Mouse (Mus musculus): Measurements from ENCODE around the gene Fam71f1.

Gene Fam71f1

DNA sequence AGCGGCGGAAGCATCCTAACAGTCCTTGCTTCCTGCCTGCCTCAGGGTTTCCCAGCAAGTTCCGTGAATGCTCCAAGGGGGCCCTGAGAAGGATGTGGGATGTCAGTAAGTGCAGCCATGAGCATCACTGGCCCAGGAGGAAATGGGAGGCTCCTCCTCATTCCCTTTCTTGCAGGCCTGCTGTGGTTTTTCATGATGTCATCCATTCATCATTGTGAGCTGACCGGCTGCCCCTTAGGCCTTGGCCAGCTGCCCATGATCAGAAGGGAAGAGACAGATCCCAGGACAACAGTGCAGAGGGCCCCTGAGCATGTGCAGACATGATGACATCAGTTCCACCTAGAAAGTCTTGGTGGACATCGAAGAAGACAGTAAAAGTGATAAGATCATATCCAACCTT is at the start of gene Fam71f1:
Gene Fam71f1 (plus strand): TSS at position 262 of the 400 bp plus-strand sequence.
- DNase-seq (ENCODE audit: low read depth, low spot score) = no peak

DNA sequence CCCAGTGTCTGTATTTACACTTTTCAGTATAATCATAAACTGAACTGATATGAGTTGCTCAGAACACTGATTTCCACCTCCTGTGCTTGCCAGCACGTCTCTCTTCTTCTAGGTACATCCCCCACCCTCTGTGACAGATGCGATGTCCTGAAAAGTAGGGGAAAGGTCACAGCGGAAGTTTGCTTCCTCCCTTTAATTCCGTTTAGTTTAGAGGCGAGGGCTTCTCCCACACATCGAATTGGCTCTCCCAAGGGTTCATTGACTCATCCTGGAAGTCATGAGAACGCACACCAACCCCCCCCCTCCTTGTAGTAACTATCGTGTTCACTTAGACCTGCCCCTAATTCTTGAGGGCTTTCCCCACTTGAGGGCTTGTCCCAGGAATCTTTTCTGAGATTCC is 48.0 kb upstream of the Fam71f1 start:
- peak; percentile 78 for DNase-seq (ENCODE audit: low read depth, low spot score)

DNA sequence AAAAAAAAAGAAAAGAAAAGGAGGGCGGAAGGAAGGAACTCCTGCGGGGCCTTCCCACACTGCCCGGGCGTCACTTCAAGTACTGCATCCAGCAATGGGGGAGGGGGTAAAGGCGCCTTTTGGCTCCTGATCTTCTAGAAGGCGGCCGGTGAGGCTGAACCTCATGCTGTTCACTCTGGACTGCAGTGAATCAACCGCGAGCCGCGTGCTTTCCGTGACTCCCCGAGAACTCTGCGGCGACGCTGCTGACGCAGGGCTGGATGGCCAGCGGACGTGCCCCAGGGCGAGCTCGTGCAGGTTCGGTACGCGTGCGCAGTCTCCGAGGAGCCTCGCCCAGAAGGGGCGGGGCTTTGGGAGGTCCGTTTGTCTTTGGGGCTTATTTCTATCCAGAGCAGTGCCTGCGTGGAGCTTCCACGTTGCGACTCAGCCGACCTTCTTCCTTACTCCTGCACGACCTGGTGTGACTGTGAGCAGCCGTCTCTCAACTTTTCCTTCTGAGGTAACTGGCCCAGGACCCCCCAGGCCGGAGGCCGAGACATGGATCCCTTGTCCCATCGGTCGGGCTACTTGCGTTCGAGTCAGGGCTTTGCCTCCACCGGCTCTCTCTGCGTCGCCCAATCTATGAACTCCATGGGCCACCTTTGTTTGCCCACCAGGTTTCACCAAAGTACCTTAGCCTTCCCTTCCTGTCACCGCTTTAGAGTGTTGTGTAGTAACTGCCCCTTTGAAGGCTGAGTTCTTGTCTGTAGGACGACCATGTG is 46.4 kb upstream of the Fam71f1 start, which contains the start of gene Hilpda:
Gene Hilpda (plus strand): TSS at position 177 of the 761 bp plus-strand sequence.
- DNase-seq (ENCODE audit: low read depth, low spot score) = peak; percentile 97

DNA sequence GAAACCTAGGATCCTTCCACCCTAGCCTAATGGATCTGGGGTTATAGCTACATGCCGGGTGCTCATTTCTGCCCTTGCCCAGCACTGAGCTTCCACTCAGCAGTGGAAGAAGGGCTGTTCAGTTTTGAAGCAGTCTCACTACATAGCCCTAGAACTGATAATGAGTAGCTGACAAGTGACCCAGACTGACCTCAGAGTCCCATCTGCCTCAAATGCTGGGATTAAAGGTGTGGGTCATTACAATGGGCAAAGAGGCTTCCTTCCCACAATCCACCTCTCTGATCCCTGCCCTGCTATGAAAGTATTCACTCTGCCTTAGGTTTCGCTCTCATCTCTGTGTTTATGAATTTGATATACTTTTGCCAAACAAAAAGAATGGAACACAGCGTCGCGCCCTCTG is 42.2 kb upstream of the Fam71f1 start:
- no peak for DNase-seq (ENCODE audit: low read depth, low spot score)

DNA sequence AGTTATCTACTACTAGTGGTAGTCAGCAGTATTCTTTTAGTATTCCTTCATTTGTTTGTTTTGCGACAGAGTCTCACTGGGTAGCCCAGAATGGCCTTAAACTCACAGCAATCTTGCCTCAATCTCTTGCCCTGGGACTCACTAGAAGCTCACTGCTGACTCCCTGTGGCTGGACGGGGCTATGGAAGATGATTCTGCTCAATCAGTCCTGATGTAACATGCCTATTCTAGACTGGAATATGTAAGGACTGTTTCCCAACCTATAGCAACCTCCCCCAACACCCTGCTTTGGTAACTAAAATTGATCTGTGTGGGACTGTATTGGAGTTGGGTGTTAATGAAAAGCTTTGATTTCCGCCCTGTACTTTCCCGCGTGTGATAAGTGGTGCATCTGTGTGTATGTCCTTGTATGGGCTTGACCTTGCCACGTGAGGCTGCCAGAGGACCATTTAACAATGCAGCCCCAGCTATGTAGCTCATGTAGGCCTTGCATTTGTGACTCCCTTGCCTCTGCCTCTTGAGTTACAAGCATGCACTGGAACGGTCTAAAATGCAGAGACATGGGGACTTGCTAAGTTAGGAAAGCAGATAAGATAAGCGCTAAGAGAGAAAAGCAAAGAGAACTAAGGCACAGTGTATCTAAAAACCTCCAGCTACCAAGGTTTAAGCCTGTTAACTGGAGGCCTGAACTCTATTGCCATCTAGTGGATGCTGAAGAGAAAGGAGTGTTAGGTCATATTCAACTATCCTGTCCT is 40.2 kb upstream of the Fam71f1 start:
- DNase-seq (ENCODE audit: low read depth, low spot score) = peak; percentile 80

DNA sequence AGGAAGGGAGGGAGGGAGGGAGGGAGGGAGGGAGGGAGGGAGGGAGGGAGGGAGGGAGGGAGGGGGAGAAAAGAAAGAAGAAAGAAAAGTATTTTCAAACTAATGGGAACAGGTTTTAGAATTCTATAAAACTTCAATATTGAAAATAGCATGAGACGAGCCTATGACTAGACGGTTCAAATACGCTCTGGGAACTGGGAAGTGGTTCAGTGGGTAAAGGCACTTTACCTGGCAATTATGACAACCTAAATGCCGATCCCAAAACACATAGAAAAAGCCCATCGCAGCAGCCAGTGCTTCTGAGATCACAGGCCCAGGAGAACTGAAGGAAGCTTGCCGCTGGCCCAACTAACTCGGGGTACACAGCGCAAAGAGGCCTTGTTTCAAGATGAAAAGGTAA is 39.6 kb upstream of the Fam71f1 start, which contains the start of gene Fam71f2:
Gene Fam71f2 (plus strand): TSS at position 301 of the 400 bp plus-strand sequence.
- DNase-seq (ENCODE audit: low read depth, low spot score) = no peak

DNA sequence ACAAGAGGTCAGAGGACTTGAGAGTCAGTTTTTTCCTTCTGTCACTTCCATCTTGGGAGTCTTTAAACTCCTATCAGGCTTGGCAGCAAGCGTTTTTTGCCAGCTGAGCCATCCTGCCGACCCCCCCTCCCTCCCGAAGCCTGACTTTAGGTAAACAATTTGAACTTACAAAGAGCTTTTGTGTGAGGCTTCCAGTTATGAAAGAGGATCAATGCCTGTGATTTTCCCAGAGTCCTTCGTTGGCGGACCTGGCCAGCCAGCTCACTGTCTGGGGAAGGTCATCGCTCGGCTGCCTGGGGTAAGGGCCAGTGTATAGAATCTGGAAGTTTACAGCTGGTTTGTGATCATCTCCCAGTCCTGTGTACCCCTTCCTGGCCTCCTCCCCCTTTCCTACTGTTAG is 38.3 kb upstream of the Fam71f1 start:
- DNase-seq (ENCODE audit: low read depth, low spot score) = no peak

DNA sequence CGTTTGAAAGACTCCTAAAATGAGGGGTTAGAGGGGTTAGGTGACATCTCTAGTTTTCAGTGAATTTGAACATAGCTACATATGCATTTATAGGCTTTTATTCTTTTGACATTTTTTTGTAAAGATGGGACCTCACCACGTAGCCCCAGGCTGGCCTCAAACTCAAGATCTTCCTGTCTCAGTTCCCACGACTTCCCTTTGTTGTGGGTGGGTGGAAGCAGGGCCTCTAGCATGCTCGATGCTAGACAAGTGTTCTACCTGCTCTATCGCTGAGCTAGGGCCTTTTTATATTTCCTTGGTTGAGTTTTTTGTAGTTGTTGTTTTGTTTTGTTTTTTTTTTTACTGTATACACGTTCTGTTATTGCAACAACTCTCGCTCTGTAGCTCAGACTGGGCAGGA is 32.1 kb upstream of the Fam71f1 start:
- peak; percentile 57 for DNase-seq (ENCODE audit: low read depth, low spot score)

DNA sequence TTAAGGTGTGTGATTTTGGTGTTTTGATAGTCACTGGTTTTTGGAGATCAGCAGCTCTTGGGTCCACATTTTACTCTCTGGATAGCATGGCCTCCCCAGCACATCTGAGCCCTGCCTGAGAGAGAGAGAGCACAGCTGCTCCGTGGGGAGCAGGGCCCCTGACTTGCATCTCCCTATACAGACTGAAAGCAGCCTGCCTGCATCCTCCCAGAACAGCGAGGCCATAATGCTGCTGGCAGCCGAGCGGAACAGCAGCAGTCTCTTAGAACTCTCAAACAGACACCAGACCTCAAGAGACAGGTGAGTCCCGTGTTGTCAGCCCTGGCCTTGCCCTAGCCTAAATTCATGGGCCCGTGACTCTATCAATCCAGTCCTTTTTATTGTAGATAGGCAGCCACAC is 31.5 kb upstream of the Fam71f1 start:
- no peak for DNase-seq (ENCODE audit: low read depth, low spot score)

DNA sequence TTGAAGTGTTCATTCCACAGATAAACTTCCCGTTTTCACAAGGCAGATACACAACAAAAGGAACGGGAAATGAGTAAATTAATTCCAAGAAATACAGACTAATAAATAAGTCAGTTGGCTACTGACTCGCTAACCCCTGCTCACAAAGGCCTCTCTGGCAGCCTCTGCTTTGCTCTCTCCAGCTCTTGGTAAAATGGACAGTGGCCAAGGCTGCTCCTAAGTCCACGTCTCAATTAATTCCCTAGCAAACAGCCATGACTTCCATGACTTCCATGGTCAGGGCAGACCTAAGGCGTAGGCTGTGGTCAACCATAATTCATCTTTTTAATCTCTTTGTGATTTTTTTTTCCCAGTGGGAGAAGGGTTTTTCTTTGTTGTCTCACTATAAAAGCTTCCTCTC is 31.0 kb upstream of the Fam71f1 start:
- no peak for DNase-seq (ENCODE audit: low read depth, low spot score)

DNA sequence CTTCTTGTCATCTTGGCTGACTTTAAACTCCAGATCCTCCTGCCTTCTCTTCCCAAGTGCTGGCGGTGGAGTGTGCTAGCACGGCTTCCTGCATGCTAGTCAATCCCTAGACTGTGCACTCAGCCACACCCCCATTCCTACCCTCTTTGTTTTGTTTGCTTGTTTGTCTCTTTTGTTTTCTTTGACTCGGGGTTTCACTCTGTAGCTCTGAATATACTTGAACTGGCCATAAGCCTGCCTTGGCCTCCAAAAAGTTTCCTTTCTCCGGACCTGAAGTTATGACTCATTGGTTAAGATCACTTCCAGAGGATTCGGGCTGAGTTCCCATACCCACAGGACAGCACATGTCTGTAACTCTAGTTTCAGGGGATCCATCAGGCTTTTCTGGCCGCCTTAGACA is 30.3 kb upstream of the Fam71f1 start:
- no peak for DNase-seq (ENCODE audit: low read depth, low spot score)

DNA sequence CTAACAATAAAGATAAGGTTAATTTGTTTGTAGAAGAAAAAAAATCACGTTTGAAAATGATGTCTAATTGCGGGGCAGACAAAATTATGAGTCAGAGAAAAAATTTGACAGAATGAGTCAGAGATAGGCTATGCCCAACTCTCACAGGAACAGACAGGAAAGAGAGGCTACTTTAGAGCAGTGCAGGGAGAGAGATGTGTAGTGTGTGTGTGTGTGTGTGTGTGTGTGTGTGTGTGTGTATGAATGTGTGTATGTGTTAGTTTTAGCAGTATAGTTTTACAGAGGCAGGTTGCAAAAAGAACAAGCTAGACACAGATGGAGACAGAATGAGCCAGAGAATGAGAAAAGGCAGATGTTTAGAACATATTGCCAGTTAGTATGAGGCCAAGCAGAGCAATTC is 19.8 kb upstream of the Fam71f1 start:
- DNase-seq (ENCODE audit: low read depth, low spot score) = no peak

DNA sequence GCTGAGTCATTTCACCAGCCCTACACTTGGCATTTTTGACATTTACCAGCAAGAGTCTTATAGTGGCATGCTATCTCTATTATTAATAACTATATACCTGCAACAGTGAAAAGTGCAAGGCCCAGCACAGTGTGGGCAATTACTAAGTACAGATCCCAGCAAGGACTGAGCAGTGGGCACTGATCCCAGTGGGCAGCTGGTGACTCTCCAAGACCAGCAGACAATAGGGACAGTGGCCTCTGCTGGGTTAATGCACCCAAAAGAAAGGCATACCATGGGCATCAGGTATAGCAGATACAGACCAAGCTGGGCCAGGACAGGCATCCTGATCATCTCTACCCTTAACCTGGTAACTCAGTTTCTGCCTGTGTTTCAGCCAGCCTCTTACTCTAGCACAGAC is 15.7 kb upstream of the Fam71f1 start:
- DNase-seq (ENCODE audit: low read depth, low spot score) = no peak

DNA sequence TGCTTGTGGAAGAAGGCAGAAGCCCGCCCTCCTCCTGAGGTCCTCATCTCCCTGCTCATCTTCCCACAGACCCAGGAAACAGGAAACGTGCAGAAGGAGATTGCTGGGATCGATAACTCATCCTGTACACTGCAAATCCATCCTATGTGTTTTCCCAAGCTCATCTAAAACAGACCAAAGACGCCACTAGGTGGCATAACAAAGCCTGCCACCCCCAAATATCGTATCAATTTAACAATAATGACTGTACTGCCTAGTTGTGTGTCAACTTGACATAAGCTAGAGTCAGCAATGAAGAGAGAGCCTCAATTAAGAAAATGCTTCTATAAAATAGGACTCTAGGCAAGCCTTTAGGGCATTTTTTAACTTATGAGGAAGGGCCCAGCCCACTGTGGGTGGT is 15.2 kb upstream of the Fam71f1 start:
- DNase-seq (ENCODE audit: low read depth, low spot score) = no peak

DNA sequence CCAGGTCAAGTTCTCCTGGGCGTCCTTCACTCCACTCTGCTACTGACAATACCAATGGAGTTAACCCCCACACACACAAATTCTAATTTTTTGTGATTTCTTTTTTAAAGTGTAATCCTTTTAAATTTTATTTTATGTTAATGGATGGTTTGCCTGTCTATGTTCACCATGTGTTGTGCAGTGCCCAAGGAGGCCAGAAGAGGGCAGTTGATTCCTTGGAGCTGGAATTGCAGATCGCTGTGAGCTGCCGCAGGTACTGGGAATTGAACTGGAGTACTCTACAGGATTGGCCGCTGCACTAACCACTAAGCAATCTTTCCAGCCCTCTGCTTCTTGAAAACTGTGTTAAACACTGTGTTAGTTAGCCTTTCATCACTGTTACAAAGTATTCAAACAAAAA is 13.5 kb upstream of the Fam71f1 start:
- DNase-seq (ENCODE audit: low read depth, low spot score) = no peak

DNA sequence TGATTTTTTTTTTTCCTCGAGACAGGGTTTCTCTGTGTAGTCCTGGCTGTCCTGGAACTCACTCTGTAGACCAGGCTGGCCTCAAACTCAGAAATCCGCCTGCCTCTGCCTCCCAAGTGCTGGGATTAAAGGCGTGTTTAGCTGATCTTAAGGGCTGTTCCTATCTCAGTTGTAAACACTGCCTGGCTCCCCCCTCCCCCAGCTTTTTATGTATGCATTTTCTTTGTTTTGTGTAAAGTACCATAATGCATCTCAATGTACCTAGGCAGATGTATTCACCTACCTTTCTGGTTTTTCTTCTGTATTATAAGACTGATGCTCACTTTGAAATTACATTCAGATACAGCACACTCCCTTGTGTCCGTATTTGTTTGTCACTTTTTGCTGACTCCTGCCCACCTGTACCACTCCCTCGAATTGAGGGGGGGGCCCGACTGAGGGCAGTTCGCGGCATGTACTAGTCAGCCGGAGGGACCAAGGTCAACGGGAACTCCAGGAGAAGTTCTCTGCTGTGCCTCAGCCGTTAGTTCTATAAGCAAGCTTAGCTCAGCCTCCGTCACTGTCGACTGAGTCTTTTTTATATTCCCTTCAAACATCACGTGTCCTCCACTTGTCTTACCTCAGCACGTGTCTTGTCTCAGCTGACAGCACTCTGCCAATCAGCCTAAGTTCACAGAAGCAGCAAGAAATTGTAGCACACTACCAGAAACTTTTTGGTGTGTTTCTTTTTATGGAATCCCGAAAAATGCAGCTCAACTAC is 9.9 kb upstream of the Fam71f1 start:
- DNase-seq (ENCODE audit: low read depth, low spot score) = no peak

DNA sequence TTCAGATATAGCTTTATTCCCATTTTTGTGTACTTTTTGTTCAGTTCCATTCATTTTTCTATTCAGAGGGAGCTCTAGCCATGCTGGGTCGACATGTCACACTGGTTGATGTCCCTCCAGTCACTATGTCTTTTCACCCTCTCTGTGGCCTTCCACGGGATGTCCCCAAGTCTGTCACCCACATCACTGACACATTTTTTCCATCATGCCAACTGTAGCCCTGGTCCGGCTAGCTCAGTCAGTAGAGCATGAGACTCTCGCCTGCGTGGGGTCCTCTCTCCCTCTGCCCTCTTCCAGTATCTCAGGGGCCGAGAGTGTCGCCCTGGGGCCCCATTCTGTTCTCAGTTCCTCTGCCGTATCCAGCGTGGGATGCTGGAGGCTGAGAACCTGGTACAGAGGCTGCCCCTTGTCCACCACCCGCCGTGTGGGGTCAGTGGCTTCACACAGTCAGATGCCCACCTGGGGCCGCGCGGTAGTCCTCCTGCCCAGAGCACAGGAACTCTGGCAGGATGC is 5.2 kb upstream of the Fam71f1 start:
- no peak for DNase-seq (ENCODE audit: low read depth, low spot score)

DNA sequence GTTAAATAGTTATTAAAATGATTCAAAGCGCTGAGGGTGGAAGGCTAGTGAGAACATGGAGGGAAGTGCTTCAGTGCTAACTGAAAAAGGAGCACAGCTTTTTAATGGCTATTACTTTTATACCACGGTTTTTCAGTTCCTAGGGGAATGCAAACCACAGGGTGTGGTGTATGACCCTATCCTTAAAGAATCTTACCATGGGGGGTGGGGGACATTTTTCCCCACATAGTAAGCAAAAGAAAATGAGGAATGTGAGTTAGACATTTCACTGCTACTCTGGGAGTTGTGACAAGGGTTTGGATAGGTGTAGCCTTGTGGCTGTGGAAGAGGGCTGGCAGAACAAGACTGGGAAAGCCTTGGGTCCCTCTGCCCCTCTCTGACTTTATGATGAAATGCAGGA is 1.7 kb upstream of the Fam71f1 start:
- no peak for DNase-seq (ENCODE audit: low read depth, low spot score)

DNA sequence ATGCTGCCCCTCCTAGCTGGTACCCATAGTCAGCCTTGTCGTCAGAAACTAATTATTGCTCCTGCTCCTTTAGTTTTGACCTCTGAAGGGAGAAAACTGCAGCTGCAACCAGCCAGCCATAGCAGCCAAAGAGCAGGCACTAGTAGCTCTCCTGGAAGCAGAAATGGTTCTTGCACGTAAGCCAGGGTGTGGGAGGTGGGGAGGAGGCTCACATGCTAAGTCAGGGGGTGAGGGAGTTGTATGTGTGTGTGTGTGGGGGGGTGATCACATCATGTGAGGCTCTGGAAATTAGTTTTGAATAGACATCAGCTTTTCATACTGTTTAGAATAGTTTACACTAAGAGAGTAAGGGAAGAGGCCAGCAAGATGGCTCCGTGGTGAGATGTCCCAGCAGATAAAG is 999 bp upstream of the Fam71f1 start:
- no peak for DNase-seq (ENCODE audit: low read depth, low spot score)

DNA sequence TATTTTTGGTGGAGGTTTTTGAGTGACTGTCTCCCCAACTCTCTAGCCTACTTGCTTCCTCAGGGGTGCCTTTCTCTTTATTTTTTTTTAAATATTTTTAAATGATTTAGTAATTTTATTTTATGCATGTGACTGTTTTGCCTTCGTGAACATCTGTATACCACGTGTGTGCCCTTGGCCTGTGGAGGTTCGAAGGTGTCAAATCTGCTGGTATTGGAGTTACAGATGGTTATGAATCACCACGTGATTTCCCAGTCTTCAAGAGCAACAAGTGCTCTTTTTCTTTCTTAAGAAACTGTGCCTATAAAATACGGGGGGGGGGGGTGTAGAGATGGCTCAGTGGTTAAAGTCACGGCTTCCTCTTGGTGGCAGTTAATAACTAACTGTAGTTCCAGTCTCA is 2.6 kb downstream of the Fam71f1 start:
- DNase-seq (ENCODE audit: low read depth, low spot score) = no peak

DNA sequence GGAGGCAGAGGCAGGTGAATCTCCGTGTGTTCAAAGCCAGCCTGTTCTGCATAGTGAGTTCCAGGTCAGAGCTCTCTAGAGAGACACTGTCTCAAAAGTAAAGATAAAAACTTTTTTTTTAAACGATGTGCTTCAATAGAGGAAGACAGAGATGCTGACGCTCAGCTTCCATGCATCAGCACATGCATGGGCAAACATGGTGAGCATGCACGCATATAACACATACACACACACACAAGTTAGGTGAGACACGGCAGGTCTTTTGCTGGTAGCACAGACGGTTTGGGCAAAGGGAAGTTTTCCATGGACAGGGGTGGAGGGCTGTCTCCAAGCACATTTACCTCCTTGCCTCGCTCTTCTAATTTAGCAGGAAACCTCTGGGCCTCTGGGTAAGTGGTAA is 3.2 kb downstream of the Fam71f1 start:
- DNase-seq (ENCODE audit: low read depth, low spot score) = no peak

DNA sequence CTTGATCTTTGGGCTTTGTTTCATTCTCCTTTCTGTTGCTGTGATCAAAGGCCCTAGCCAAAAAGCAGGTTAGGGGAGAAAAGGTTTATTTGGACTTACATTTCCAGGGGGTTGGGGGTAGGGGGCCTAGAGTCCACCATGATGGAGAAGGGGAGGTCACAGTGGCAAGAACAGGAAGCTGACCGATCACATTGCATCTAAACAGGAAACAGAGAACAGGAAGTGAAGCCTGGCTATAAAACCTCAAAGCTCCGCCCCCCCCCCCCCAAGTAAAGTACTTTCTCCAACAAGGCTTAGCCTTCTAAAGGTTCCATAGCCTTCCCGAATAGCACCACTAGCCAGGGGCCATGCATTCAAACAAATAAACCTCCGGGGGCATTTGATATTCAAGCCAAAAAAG is 3.8 kb downstream of the Fam71f1 start:
- peak; percentile 5 for DNase-seq (ENCODE audit: low read depth, low spot score)

Data from CD4-positive, CD25-positive, alpha-beta regulatory T cell, adult 2 months (primary cell).